Mouse (Mus musculus): ENCODE results near the gene Cdh7. TPM values are rescaled to one million over a fixed set of nuclear protein-coding genes. Genes with fewer than 3 reads are reported as not detected.
"Not testable (repeated sequence)": the region's sequence is repeated elsewhere in the genome, so short reads cannot be mapped to it uniquely, and the experiment has no call there.

Cdh7 gene
- total RNA-seq (2021): not detected
- long read RNA-seq, experiment 1: 0 reads
- long read RNA-seq, experiment 2: 0 reads

GRCm38 (mm10) chr1:109982064-109982808 lies at the start of gene Cdh7:
Cdh7 (plus strand) TSS chr1:109982431.
- intact Hi-C loops (cut with DNase I; ENCODE audit: low total_unique reads): no loop called here
- no peak for DNase-seq

- intact Hi-C loops (cut with DNase I; ENCODE audit: low total_unique reads): no loop called here
- no peak for DNase-seq
Measured at GRCm38 (mm10) chr1:109932674-109933073, 49.6 kb upstream of the Cdh7 start.

GRCm38 (mm10) chr1:109948571-109948970 lies 33.7 kb upstream of the Cdh7 start:
- no peak for DNase-seq
- intact Hi-C loops (cut with DNase I; ENCODE audit: low total_unique reads): no loop called here

GRCm38 (mm10) chr1:109971721-109972425 lies 10.4 kb upstream of the Cdh7 start:
- no peak for DNase-seq
- intact Hi-C loops (cut with DNase I; ENCODE audit: low total_unique reads): no loop called here

GRCm38 (mm10) chr1:109972426-109973015 lies 9.7 kb upstream of the Cdh7 start:
- intact Hi-C loops (cut with DNase I; ENCODE audit: low total_unique reads): no loop called here
- no peak for DNase-seq

- intact Hi-C loops (cut with DNase I; ENCODE audit: low total_unique reads): no loop called here
- no peak for DNase-seq
Measured at GRCm38 (mm10) chr1:109982809-109983536, 742 bp downstream of the Cdh7 start.

GRCm38 (mm10) chr1:109983537-109983912 lies 1.3 kb downstream of the Cdh7 start:
- intact Hi-C loops (cut with DNase I; ENCODE audit: low total_unique reads): no loop called here

GRCm38 (mm10) chr1:109984776-109985175 lies 2.5 kb downstream of the Cdh7 start:
- DNase-seq: no peak
- intact Hi-C loops (cut with DNase I; ENCODE audit: low total_unique reads): no loop called here

More at GRCm38 (mm10) chr1:109983537-109983912, 1.3 kb downstream of the Cdh7 start:
- DNase-seq: no peak

GRCm38 (mm10) chr1:109985468-109985867 lies 3.2 kb downstream of the Cdh7 start:
- intact Hi-C loops (cut with DNase I; ENCODE audit: low total_unique reads): no loop called here
- DNase-seq: no peak

- DNase-seq: no peak
- intact Hi-C loops (cut with DNase I; ENCODE audit: low total_unique reads): no loop called here
Measured at GRCm38 (mm10) chr1:109989541-109989940, 7.3 kb downstream of the Cdh7 start.

- peak; percentile 4 for DNase-seq
- intact Hi-C loops (cut with DNase I; ENCODE audit: low total_unique reads): no loop called here
Measured at GRCm38 (mm10) chr1:109993906-109994305, 11.7 kb downstream of the Cdh7 start.

GRCm38 (mm10) chr1:110004451-110004850 lies 22.2 kb downstream of the Cdh7 start:
- intact Hi-C loops (cut with DNase I; ENCODE audit: low total_unique reads): no loop called here

GRCm38 (mm10) chr1:110005038-110005437 lies 22.8 kb downstream of the Cdh7 start:
- DNase-seq: no peak
- intact Hi-C loops (cut with DNase I; ENCODE audit: low total_unique reads): no loop called here

More at GRCm38 (mm10) chr1:110004451-110004850, 22.2 kb downstream of the Cdh7 start:
- no peak for DNase-seq

- intact Hi-C loops (cut with DNase I; ENCODE audit: low total_unique reads): no loop called here
- no peak for DNase-seq
Measured at GRCm38 (mm10) chr1:110012153-110012552, 29.9 kb downstream of the Cdh7 start.

- DNase-seq: no peak
- intact Hi-C loops (cut with DNase I; ENCODE audit: low total_unique reads): no loop called here
Measured at GRCm38 (mm10) chr1:110056317-110056716, 74.1 kb downstream of the Cdh7 start.

GRCm38 (mm10) chr1:110067405-110067804 lies 85.2 kb downstream of the Cdh7 start:
- intact Hi-C loops (cut with DNase I; ENCODE audit: low total_unique reads): no loop called here
- DNase-seq: no peak

- intact Hi-C loops (cut with DNase I; ENCODE audit: low total_unique reads): no loop called here
- DNase-seq: no peak
Measured at GRCm38 (mm10) chr1:110078471-110078870, 96.2 kb downstream of the Cdh7 start.

GRCm38 (mm10) chr1:110118071-110118470 lies 135.8 kb downstream of the Cdh7 start:
- intact Hi-C loops (cut with DNase I; ENCODE audit: low total_unique reads): no loop called here
- DNase-seq: no peak

GRCm38 (mm10) chr1:110118862-110119261 lies 136.6 kb downstream of the Cdh7 start:
- no peak for DNase-seq

GRCm38 (mm10) chr1:110171459-110171858 lies 189.2 kb downstream of the Cdh7 start:
- intact Hi-C loops (cut with DNase I; ENCODE audit: low total_unique reads); DNase-seq: not testable (repeated sequence)

More at GRCm38 (mm10) chr1:110118862-110119261, 136.6 kb downstream of the Cdh7 start:
- intact Hi-C loops (cut with DNase I; ENCODE audit: low total_unique reads): no loop called here

Measured in gastrocnemius, postnatal 14 days (tissue).